Mouse (Mus musculus) B cell, adult 67 days (primary cell): ENCODE results near the gene Timm17a. TPM values are rescaled to one million over a fixed set of nuclear protein-coding genes. Genes with fewer than 3 reads are reported as not detected.

Experiments used
- total RNA-seq, 2 experiments: library from RNA; stranded (reverse); gene quantifications; 4 replicates each; pipeline ENCODE4 v1.2.4; 2023

Gene Timm17a
- 10 to 100 TPM; 41.3 to 60.5 TPM for total RNA-seq

GRCm38 (mm10) chr1:135313284-135314031 lies at the start of gene Timm17a:
TSS of gene Timm17a (minus strand) at chr1:135313778.

DNA sequence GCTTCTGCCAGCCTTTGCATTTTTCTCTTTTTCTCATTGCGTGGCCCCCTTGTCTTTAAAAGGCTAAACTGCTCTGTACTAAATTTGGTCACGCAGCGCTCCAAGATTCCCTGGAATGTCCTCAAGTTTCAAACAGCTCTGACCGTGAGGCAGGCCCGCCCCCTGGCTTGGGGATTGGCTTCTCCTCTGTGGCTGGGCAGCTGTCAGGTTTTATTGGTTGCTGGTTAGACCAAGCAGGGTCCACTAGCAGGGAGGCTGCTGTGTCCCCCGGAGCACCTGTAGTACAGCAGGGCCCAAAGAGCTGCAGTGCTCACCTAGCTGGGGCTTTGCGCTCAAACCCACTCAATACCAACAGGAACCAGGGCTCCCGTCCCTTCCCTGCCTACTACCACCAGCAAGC lies 11.0 kb upstream of the Timm17a start, which contains the start of gene Lmod1:
TSS of gene Lmod1 (plus strand) at position 237 of the 400 bp plus-strand sequence.

DNA sequence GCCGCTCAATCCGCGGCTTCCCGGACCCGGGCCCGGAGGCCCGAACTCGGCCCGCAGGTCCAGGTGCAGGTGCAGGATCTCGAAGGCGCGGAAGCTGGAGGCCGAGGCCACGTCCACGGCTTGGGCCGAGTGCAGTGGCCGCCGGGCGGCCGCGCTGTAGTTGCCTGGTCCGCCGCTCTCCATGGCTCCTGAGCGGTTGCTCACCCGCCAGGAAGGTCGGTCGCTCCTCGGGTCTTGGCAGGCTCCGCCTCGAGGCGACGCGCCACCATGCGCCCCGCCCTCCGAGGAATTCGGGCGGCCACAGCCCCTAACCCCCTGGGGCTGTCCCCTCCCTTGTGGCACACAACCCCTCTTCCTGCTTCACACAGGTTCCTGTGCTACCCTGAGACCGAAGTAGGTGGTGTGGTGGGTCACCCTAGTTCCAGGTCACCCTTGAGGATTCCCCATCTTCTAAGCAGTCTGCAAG lies 29.7 kb downstream of the Timm17a start, which contains the start of gene Rnpep:
TSS of gene Rnpep (minus strand) at position 259 of the 466 bp plus-strand sequence.

DNA sequence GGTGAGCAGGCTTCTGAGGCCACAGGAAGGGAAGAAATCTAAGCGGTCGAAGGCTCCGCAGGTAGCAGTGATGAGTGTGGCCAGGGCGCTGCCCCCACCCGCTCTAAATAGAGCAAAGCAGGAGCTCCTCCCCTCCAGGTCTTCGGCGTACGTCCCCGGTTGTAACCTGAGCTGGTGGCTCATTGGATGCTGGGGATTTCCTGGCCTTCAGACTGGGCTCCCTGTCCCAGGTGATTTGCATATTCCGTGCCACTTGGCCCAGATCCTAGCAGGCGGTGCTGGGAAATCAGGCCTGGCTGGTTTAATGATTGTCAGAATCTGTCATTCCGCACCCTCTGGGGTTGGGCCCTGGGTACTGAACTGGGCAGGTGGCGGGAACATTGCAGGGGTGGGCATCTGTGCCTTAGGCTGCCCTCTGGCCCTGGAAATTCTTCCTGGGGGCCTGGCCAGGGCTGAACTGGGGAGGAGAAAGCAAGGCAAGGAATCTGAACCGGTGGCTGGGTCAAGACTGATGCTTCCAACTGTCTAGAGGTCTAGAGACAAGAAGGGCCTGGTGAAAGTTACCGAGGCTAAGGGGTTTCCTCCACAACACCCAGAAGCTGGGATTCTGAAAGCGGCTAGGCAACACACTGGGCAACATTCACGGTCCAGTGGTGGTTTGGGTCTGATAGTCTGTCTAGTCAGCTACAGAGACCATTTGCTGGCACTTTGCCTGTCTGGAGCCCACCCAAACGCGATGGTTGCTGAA lies 55.0 kb downstream of the Timm17a start, which contains the start of gene Elf3:
TSS of gene Elf3 (minus strand) at position 189 of the 748 bp plus-strand sequence.

Other genes starting within 250 kb of the Timm17a start
- gene Lgr6, start 208.5 kb downstream of the Timm17a start, total RNA-seq = not detected
- gene Ptpn7, start 181.1 kb downstream of the Timm17a start, total RNA-seq = 10 to 100 TPM; 31.7 to 45.4 TPM
- gene Arl8a, start 167.0 kb downstream of the Timm17a start, total RNA-seq = 100 to 1,000 TPM; 105 to 126 TPM
- not detected for gene Gpr37l1, start 146.1 kb downstream of the Timm17a start, total RNA-seq
- not detected for gene Elf3, start 55.2 kb downstream of the Timm17a start, total RNA-seq
- 10 to 100 TPM; 30.5 to 36.6 TPM for gene Rnpep, start 29.7 kb downstream of the Timm17a start, total RNA-seq
- not detected for gene Lmod1, start 11.0 kb upstream of the Timm17a start, total RNA-seq
- 1 to 10 TPM; 1.5 to 3.7 TPM for gene Shisa4, start 61.5 kb upstream of the Timm17a start, total RNA-seq
- gene Ipo9, start 116.7 kb upstream of the Timm17a start, total RNA-seq = 10 to 100 TPM; 93.2 to 99.3 TPM